ENCODE assay signal across 24 mouse cellular contexts in the genomic region with DNA sequence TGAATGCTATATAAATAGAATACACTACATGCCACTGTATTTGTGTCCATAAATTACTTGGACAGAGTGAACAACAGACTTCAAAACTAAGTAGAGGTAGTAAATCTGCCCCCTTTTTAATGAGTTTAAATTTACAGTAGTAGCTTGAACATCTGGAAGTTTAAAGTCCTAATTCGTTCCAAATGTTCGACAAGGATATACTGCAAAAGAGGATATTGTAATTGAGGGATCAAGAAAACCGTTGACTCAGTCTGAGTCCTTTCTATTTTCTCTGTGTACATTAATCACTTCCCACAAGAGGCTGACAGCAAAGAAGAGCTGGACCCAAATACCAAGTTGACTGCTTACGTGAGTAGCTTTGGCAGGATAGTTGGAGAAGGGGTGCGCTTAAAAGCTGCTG. TPM values are rescaled to one million over a fixed set of nuclear protein-coding genes. Genes with fewer than 3 reads are reported as not detected.
DNase-seq lines count a peak whose midpoint lies in the region; ATAC-seq and TF ChIP-seq lines count a peak whose summit lies in the region.
"Had no signal": no experiment of that assay in that cellular context is flagged by ENCODE, and none has a peak within 500 bp of the region (broad histone marks: within the 10 kb centered on the region; RNA-seq: fewer than 3 reads in every experiment).

No protein-coding gene starts in this region.

- 28% methylated on average over 5 of the region's 5 CpGs for WGBS in kidney, embryonic 16.5 days
- WGBS in embryonic facial prominence, embryonic 10.5 days = 71% methylated on average over 5 of the region's 5 CpGs
- WGBS in limb, embryonic 13.5 days = 8% methylated on average over 5 of the region's 5 CpGs

- H3K27me3 ChIP-seq in kidney, embryonic 16.5 days (ENCODE audit: insufficient read depth, low read length) = no peaks in the 10 kb centered on the region
- H3K27me3 ChIP-seq in embryonic facial prominence, embryonic 10.5 days (replicated peaks; ENCODE audit: low read depth, poor library complexity, severe bottlenecking) = no peaks in the 10 kb centered on the region
- H3K27me3 ChIP-seq in limb, embryonic 13.5 days = peaks cover 22% of the 10 kb centered on the region
- H3K27me3 ChIP-seq: heart, embryonic 15.5 days; intestine, embryonic 15.5 days; neural tube, embryonic 13.5 days had no signal

- H3K4me1 ChIP-seq in kidney, embryonic 16.5 days (ENCODE audit: insufficient read depth, low read length) = peaks cover 30% of the 10 kb centered on the region
- peaks cover 31% of the 10 kb centered on the region for H3K4me1 ChIP-seq in embryonic facial prominence, embryonic 10.5 days
- peaks cover 9% of the 10 kb centered on the region for H3K4me1 ChIP-seq in embryonic fibroblast, embryonic 13.5 days (ENCODE audit: control insufficient read depth, insufficient read depth, low read length)
- H3K4me1 ChIP-seq in limb, embryonic 13.5 days = peaks cover 41% of the 10 kb centered on the region
- H3K4me1 ChIP-seq: intestine, embryonic 15.5 days; lung, embryonic 15.5 days had no signal

- TF ChIP-seq CTCF in embryonic fibroblast, embryonic 13.5 days (IDR thresholded peaks at IDR 0.05; ENCODE audit: borderline replicate concordance, insufficient read depth, low read length) = no peak

- H3K27ac ChIP-seq in kidney, embryonic 16.5 days (ENCODE audit: low read length) = no peak overlapping the region
- 0 out of 2 replicates have a peak overlapping the region, but pooled peaks have one; percentile 6 for H3K27ac ChIP-seq in embryonic facial prominence, embryonic 10.5 days (replicated peaks)
- 0 out of 2 replicates have a peak overlapping the region, but pooled peaks have one; percentile 43 for H3K27ac ChIP-seq in embryonic fibroblast, embryonic 13.5 days (ENCODE audit: insufficient read depth, low read length)
- H3K27ac ChIP-seq in limb, embryonic 13.5 days = no peak overlapping the region; the same call in 1 of the 2 replicates
- H3K27ac ChIP-seq: gastrocnemius, adult 2 months; heart, embryonic 15.5 days; hindbrain, embryonic 14.5 days; intestine, embryonic 15.5 days; liver, embryonic 14.5 days; lung, embryonic 15.5 days; neural tube, embryonic 13.5 days had no signal

- DNase-seq in kidney, postnatal 14 days = no peak
- DNase-seq in embryonic facial prominence, embryonic 10.5 days (ENCODE audit: low spot score) = no peak
- DNase-seq in frontal cortex, adult 2 months (ENCODE audit: extremely low spot score in 1 of 2, low spot score in 1 of 2) = no peak
- DNase-seq: adrenal gland, adult 2 months; cerebellum, adult 11-12 months; cerebellum, postnatal 10 days; forebrain, postnatal 0 days; gastrocnemius, adult 2 months; heart, postnatal 36 days; kidney, adult 9 months; lung, postnatal 4 days; thymus, postnatal 36 days had no signal

- H3K4me3 ChIP-seq in kidney, embryonic 16.5 days (ENCODE audit: low read length) = no peak overlapping the region
- H3K4me3 ChIP-seq in embryonic facial prominence, embryonic 10.5 days = no peak overlapping the region
- H3K4me3 ChIP-seq in embryonic fibroblast, embryonic 13.5 days (ENCODE audit: insufficient read depth, low read length) = no peak overlapping the region
- H3K4me3 ChIP-seq in limb, embryonic 13.5 days = peak overlapping the region; percentile 3; the same call in 1 of the 2 replicates
- H3K4me3 ChIP-seq: gastrocnemius, adult 2 months; heart, embryonic 15.5 days; intestine, embryonic 15.5 days; lung, embryonic 15.5 days; myocyte; neural tube, embryonic 13.5 days had no signal

- peaks cover 7% of the 10 kb centered on the region for H3K36me3 ChIP-seq in kidney, embryonic 16.5 days (ENCODE audit: insufficient read depth, low read length)
- H3K36me3 ChIP-seq in embryonic facial prominence, embryonic 10.5 days (replicated peaks) = peaks cover 30% of the 10 kb centered on the region
- H3K36me3 ChIP-seq in limb, embryonic 13.5 days = peaks cover 20% of the 10 kb centered on the region

- peak; percentile 47; the same call in 1 of the 2 replicates for ATAC-seq in kidney, embryonic 16.5 days (ENCODE audit: low FRiP score, low TSS enrichment)
- ATAC-seq in limb, embryonic 13.5 days (ENCODE audit: low FRiP score, low read depth) = peak; percentile 62; the same call in 1 of the 2 replicates
- no peak for ATAC-seq in cerebellum, adult (ENCODE audit: insufficient number of reproducible peaks, low FRiP score, low TSS enrichment)
- ATAC-seq: forebrain, postnatal 0 days; intestine, embryonic 15.5 days; midbrain, embryonic 16.5 days had no signal

- no peak overlapping the region for H3K9ac ChIP-seq in kidney, embryonic 16.5 days (replicated peaks; ENCODE audit: low read length)
- H3K9ac ChIP-seq in limb, embryonic 13.5 days = no peak overlapping the region
- H3K9ac ChIP-seq: forebrain, postnatal 0 days; heart, embryonic 15.5 days; hindbrain, embryonic 14.5 days; intestine, embryonic 15.5 days; liver, embryonic 14.5 days; lung, embryonic 15.5 days; neural tube, embryonic 13.5 days had no signal

- no peaks in the 10 kb centered on the region for H3K9me3 ChIP-seq in kidney, embryonic 16.5 days (ENCODE audit: low read length)
- H3K9me3 ChIP-seq in embryonic facial prominence, embryonic 10.5 days = no peaks in the 10 kb centered on the region
- no peaks in the 10 kb centered on the region for H3K9me3 ChIP-seq in limb, embryonic 13.5 days
- H3K9me3 ChIP-seq: heart, embryonic 15.5 days; intestine, embryonic 15.5 days; lung, embryonic 15.5 days; neural tube, embryonic 13.5 days had no signal

- no peak for TF ChIP-seq POLR2A in embryonic fibroblast, embryonic 13.5 days (IDR thresholded peaks at IDR 0.05; ENCODE audit: low read depth, low read length)

- no peak overlapping the region for H3K4me2 ChIP-seq in kidney, embryonic 16.5 days (replicated peaks; ENCODE audit: low read depth, low read length)
- H3K4me2 ChIP-seq in limb, embryonic 13.5 days (replicated peaks) = peak overlapping the region; percentile 42
- H3K4me2 ChIP-seq: heart, embryonic 15.5 days; hindbrain, embryonic 14.5 days; intestine, embryonic 15.5 days; lung, embryonic 15.5 days; neural tube, embryonic 13.5 days had no signal

RNA-seq across cellular contexts. Expression of gene Thap12, which starts 18.3 kb away (rescaled TPM):
- 53.7 and 54.4 TPM in 2 replicates for polyA plus RNA-seq in kidney, embryonic 16.5 days (2015; fragmentation: Nextera tagmentation; extraction: Ambion mirVana)
- 56.8 and 57.5 TPM in 2 replicates for polyA plus RNA-seq in embryonic facial prominence, embryonic 10.5 days (2016; fragmentation: Nextera tagmentation; extraction: Ambion mirVana)
- 64.4 and 78.2 TPM in 2 replicates for polyA plus RNA-seq in embryonic fibroblast, embryonic 13.5 days (2011; ENCODE audit: insufficient read length, low read depth, missing spikeins)
- 69.9 and 73.9 TPM in 2 replicates for polyA plus RNA-seq in limb, embryonic 13.5 days (2015; fragmentation: Nextera tagmentation; extraction: Ambion mirVana)
- polyA plus RNA-seq in frontal cortex, adult 2 months (2012; rRNA removed) = 43.7 and 45.4 TPM in 2 replicates

Comparison
In these comparisons a context has a peak if more than half of its experiments do, and no peak if none do; other contexts are left out.
1. H3K27ac ChIP-seq: peak in embryonic facial prominence, embryonic 10.5 days (single experiment) and embryonic fibroblast, embryonic 13.5 days (single experiment); none in kidney, embryonic 16.5 days (single experiment) and limb, embryonic 13.5 days (single experiment).